Mouse (Mus musculus) kidney, postnatal 25 days (tissue): ENCODE measurements at regions not wholly inside any gene's neighbourhood (a gene's known extent, or its start where the extent isn't known, plus 50 kb on each side); places are given as distances from the start of the nearest gene placed in this dataset.

Source experiments
- DNase-seq, 2 experiments: peaks; one replicate each; pipeline ENCODE4 v3.0.0; 2021; ENCODE audit warnings: mixed read lengths in 2 of 2

GRCm38 (mm10) chr7:121214181-121214580, 132.7 kb downstream of the Otoa start:
- DNase-seq = no peak

- no peak for DNase-seq
These were observed 133.6 kb downstream of the Otoa start for GRCm38 (mm10) chr7:121215032-121215431.

GRCm38 (mm10) chr7:121215735-121216134, 134.3 kb downstream of the Otoa start:
- DNase-seq = no peak

GRCm38 (mm10) chr7:121218031-121218430, 136.6 kb downstream of the Otoa start:
- no peak for DNase-seq

- no peak for DNase-seq
These were observed 139.7 kb downstream of the Otoa start for GRCm38 (mm10) chr7:121221158-121221557.

GRCm38 (mm10) chr7:121231881-121232280, 150.4 kb downstream of the Otoa start:
- DNase-seq = no peak

- no peak for DNase-seq
These were observed 153.4 kb downstream of the Otoa start for GRCm38 (mm10) chr7:121234831-121235230.

- DNase-seq = no peak
These were observed 151.9 kb upstream of the Hs3st2 start for GRCm38 (mm10) chr7:121239731-121240130.

GRCm38 (mm10) chr7:121247845-121248244, 143.8 kb upstream of the Hs3st2 start:
- DNase-seq = no peak

- no peak for DNase-seq
These were observed 134.2 kb upstream of the Hs3st2 start for GRCm38 (mm10) chr7:121257466-121257865.

GRCm38 (mm10) chr7:121258826-121259496, 132.7 kb upstream of the Hs3st2 start:
- peak in 1 of 2 experiments; percentile 24 for DNase-seq

GRCm38 (mm10) chr7:121259497-121260009, 132.1 kb upstream of the Hs3st2 start:
- DNase-seq = no peak

- no peak for DNase-seq
These were observed 122.3 kb upstream of the Hs3st2 start for GRCm38 (mm10) chr7:121269358-121269757.

GRCm38 (mm10) chr7:121280597-121280996, 111.1 kb upstream of the Hs3st2 start:
- DNase-seq = no peak

GRCm38 (mm10) chr7:121282154-121282553, 109.5 kb upstream of the Hs3st2 start:
- no peak for DNase-seq

- no peak for DNase-seq
These were observed 101.9 kb upstream of the Hs3st2 start for GRCm38 (mm10) chr7:121289737-121290136.

- no peak for DNase-seq
These were observed 95.4 kb upstream of the Hs3st2 start for GRCm38 (mm10) chr7:121296151-121296695.

- no peak for DNase-seq
These were observed 78.6 kb upstream of the Hs3st2 start for GRCm38 (mm10) chr7:121312961-121313587.

GRCm38 (mm10) chr7:121314521-121314920, 77.1 kb upstream of the Hs3st2 start:
- no peak for DNase-seq

GRCm38 (mm10) chr7:121329274-121329673, 62.4 kb upstream of the Hs3st2 start:
- DNase-seq = no peak

- DNase-seq = no peak
These were observed 59.1 kb upstream of the Hs3st2 start for GRCm38 (mm10) chr7:121332532-121332931.

- DNase-seq = no peak
These were observed 56.1 kb upstream of the Hs3st2 start for GRCm38 (mm10) chr7:121335390-121336109.

- no peak for DNase-seq
These were observed 51.7 kb upstream of the Hs3st2 start for GRCm38 (mm10) chr7:121339942-121340341.
